Mouse (Mus musculus) stomach, adult 2 months (tissue): Measurements from ENCODE around the gene Barx2. TPM values are rescaled to one million over a fixed set of nuclear protein-coding genes. Genes with fewer than 3 reads are reported as not detected.

ENCODE experiments used
- polyA plus RNA-seq: library from polyadenylated mRNA; depleted of rRNA; stranded (reverse); fragments of >200 nt; gene quantifications from 2 replicates; pipeline ENCODE4 v1.2.3, GENCODE M21; 2012; rRNA removed

The Barx2 gene
- 18.1 and 36.7 TPM in 2 replicates for polyA plus RNA-seq

DNA sequence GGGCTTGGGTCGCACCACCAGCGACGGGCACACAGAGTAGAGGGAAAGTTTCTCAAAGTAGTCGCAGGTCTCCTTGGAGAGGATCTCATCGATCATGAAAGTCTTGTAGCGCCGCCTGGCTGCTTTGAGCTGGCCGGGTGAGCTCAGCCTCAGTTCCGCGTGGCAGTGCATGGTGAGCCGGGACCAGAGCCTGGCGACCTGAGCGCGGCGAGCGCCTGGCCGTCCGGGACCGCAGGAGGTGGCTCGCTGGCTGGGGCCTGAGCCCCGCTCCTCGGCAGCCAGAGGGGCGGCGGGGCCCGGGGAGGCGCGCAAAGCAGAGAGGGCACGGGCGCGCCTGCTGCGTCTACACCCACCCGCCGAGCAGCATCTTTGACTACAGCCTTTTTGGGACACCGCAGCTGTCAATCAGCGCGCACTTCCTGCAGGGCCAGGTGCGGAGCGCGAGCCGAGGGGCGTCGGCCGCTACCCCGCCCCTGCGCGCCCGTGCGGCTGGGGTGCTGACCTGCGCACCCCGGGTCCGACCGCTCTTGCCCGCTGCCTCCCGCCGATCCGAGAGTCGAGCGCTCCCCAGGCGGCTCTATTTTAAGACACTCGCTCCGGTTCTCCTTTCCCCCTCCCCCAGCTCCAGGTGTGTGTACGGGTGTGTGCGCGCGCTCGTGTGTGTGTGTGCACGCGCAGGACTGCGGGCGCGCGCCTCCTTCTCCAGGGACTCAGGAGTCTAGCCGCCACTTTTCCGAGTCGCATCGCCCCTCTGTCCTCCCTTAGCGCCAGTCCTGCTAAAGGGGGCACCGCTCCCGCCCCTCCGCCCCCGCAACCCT lies at the start of gene Barx2:
Gene Barx2, minus strand, starts transcription at position 542 of the 818 bp plus-strand sequence.

Other genes with a start within 250 kb of the Barx2 start
- 3.4 and 4.5 TPM in 2 replicates for gene Arhgap32, start 202.7 kb upstream of the Barx2 start, polyA plus RNA-seq